Mouse (Mus musculus) cerebellum, adult (tissue): ENCODE measurements around the gene Pnp.
A peak's percentile ranks its signal among the peaks of the same experiment; 100 is the strongest.
"Not testable (repeated sequence)": the region's sequence is repeated elsewhere in the genome, so short reads cannot be mapped to it uniquely, and the experiment has no call there.

Experiments
- ATAC-seq: cut with Nextera tagmentation; 2 replicates; pipeline ENCODE4 v1.9.2; 2017; ENCODE audit warnings: mild to moderate bottlenecking, moderate library complexity, mixed read lengths; ENCODE audit not compliant: insufficient number of reproducible peaks, low FRiP score, low TSS enrichment

Pnp gene

GRCm38 (mm10) chr14:50930754-50931492, at the start of gene Pnp, which contains the start of gene Pip4p1:
Gene Pnp, plus strand, starts transcription at chr14:50931082.
Gene Pip4p1, minus strand, starts transcription at chr14:50930856.
- peak; percentile 95 for ATAC-seq

DNA sequence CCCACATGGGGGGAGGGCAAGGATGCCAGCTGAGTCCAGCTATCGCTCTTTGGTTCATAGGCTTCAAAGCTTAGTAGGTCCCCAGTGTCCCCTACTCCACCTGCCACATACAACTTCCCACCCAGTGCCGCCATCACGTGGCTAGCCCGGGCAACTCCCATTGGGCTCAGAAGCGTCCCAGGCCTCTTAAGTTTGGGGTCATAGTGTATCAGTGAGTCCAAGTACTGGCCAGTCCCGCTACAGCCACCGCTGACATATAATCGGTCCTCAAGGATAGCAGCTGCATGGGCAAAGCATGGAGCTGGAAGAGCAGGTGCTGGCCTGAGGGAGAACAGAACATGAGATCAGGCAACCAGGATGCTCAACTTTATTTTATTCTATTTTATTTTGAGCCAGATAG, 39.3 kb upstream of the Pnp start:
- ATAC-seq = no peak

GRCm38 (mm10) chr14:50892091-50892490, 38.8 kb upstream of the Pnp start:
- no peak for ATAC-seq

- no peak for ATAC-seq
These were observed 38.1 kb upstream of the Pnp start for GRCm38 (mm10) chr14:50892541-50893459.

GRCm38 (mm10) chr14:50895407-50895806, 35.5 kb upstream of the Pnp start:
- ATAC-seq = no peak

DNA sequence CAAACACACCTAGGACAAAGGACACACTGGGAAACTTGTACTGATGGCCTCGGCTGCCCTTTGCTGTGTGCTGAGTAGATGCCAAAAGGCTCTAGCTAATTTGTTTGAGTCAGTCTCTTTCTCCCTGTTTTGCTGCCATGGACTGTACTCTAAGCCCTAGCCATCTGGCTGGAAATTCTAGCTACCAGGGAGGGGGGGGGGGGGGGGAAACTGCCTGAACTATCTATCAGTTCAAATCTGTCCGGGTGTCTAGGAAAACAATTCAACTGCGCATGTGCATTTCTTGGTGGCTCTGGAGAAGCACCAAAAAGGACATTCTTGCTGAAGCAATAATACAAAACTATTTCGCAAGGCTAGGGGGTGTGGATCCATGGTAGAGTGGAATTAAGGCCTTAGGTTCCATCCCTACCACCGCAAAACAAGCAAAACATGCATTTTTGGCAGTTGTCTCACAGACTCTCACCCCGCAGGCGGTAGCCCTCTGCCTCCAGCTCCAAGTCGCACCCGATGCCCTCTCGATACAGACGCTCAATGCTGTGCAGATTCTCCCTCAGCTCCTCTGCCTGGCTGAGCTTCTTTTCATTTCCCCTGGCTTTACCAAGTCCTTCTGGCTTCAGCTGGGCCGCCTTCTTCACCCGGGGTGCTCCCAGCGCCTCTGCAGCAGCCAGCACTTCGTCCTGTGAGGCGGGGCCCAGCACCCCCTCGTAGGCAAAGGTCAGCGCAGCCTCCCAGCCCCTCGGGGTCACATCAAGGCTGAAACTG, 34.7 kb upstream of the Pnp start:
- peak; percentile 73 for ATAC-seq

GRCm38 (mm10) chr14:50896747-50897373, 34.0 kb upstream of the Pnp start:
- ATAC-seq = peak; percentile 51

DNA sequence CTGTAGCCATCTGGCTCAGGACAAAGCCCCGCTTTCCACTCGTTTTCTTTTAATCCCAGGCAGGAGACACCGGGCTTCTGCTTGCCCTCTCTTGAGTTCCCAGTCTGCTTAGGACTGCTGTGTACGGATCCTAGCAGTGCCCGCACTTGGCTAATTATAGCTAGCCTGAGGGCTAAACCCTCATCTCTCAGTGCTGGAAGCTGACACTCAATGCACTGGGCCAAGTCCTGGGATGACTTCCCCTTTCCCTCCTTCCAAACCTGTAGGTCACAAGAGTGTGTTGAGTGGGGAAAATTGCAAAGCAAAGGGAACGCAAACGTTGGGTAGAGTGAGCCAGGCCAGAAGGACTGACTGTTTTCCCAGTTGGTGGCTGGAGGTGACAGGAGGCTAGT, 33.5 kb upstream of the Pnp start, which contains the start of gene Klhl33:
Klhl33 (minus strand) TSS at position 134 of the 392 bp plus-strand sequence.
- ATAC-seq = peak; percentile 46

- not testable (repeated sequence) for ATAC-seq
These were observed 32.9 kb upstream of the Pnp start for GRCm38 (mm10) chr14:50897992-50898391.

DNA sequence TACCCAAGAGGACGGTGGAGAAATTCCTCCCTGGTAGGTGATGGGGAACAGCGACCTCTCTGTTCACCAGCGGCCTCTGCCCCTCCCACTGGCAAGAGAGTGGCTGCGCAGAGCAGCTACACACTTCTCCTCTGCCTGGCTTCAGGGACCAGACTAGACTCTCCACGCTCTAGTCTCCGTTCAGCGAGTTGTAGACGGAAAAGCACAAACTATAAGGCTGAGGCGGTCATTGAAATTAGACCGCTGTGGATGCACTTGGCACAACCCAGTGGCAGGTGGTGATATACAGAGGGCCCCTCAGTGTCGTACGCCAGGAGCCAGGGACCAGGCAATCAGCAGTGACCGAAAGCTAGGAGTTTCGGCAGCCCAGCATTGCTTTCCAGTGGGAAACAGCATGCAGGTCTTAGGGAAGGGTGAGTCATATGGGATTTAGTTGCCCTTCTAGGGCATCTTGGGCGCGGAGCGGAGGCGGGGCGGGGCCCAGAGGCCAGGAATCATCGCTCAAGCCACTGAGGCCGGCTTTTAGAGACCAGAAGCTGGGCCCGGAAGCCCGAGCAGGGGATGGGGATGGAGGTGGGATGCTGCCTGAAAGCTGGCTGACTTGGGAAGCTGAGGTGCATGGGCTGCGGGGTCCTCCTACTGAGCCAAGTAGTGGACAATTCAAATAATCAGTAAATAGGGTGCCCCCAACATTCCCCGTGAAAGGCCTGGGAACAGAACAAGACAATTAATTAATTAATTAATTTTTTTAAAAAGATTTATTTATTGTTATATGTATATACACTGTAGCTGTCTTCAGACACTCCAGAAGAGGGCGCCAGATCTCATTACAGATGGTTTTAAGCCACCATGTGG, 26.7 kb upstream of the Pnp start:
- ATAC-seq = peak; percentile 99

DNA sequence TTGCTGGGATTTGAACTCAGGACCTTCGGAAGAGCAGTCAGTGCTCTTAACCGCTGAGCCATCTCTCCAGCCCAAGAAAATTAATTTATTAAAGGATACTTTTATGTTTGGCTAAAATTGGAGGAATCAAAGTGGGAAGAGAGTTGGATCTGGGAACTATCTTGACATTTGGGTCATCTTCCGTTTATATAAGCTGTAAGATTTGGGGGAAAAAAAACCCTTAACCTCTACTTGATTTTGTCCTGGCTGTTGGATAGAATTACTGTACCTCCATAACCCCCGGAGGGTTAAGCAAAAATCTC, 26.1 kb upstream of the Pnp start:
- no peak for ATAC-seq

GRCm38 (mm10) chr14:50905327-50905726, 25.6 kb upstream of the Pnp start:
- ATAC-seq = not testable (repeated sequence)

DNA sequence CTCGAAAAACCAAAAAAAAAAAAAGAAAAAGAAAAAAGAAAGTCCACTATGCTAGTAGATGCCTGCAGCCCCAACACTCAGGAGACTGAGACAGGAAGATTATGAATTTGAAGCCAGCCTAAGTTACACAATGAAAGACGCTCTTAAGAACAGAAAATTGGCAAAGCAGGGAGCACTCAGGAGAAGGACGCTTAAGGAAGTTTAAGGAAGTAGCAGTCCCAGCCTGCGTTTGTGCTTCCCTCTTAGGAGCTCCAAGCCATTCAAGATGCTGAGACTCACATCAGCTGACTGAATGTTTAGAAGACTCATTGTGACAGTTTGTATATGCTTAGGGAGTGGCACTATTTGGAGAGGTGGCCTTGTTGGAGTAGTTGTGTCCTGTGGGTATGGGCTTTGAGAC, 22.8 kb upstream of the Pnp start:
- ATAC-seq = no peak

GRCm38 (mm10) chr14:50911356-50911755, 19.5 kb upstream of the Pnp start:
- ATAC-seq = no peak

DNA sequence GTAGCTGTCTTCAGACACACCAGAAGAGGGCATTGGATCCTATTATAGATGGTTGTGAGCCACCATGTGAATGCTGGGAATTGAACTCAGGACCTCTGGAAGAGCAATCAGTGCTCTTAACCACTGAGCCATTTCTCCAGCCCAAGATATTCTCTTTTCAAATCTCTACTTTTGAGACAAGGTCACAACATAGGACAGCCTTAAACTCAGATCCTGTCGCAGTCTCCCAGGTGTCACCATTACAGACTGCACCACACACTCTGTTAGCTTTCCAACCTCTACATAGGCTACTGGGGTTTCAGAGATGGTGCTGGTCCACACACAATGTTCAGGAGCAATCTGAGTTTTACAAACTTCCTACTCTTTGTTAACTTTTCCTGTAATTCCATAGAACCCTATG, 7.4 kb upstream of the Pnp start:
- ATAC-seq = not testable (repeated sequence)

- peak; percentile 89 for ATAC-seq
These were observed 6.4 kb upstream of the Pnp start, which contains the start of the genes Osgep and Apex1 for GRCm38 (mm10) chr14:50924281-50925064. Gene Osgep, minus strand, starts transcription at chr14:50924893. Gene Apex1, plus strand, starts transcription at chr14:50924968.

DNA sequence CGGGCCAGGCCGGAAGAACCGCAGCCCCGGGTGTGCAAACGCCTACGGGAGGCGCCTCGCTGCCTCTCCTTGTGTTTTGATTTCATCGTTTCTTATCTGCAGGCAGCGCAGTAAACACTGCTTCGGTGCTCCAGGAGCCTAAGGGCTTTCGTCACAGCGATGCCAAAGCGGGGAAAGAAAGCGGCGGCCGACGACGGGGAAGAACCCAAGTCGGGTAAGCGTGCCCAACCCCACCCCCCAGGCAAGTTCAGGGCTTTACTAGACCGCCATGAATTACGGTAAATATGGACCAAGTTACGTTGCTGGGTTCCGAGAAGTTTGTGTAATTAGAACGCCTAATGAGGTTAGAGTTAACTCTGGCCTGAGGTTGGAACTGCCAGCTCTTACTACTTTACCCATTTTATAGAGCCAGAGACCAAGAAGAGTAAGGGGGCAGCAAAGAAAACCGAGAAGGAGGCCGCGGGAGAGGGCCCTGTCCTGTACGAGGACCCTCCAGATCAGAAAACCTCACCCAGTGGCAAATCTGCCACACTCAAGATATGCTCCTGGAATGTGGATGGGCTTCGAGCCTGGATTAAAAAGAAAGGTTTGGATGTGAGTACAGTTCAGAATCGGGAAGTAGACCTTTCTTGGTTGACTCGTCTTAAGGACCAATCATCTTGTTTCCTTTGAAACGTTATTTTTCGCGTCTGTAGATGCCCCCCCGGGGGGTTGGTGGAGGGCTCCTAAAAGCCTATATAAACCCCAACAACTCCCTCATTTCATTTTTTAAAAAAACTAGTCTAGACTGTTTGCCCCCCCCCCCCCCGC, 5.6 kb upstream of the Pnp start:
- no peak for ATAC-seq

- no peak for ATAC-seq
These were observed 3.5 kb upstream of the Pnp start for GRCm38 (mm10) chr14:50927366-50927765.
